In the genomic region with DNA sequence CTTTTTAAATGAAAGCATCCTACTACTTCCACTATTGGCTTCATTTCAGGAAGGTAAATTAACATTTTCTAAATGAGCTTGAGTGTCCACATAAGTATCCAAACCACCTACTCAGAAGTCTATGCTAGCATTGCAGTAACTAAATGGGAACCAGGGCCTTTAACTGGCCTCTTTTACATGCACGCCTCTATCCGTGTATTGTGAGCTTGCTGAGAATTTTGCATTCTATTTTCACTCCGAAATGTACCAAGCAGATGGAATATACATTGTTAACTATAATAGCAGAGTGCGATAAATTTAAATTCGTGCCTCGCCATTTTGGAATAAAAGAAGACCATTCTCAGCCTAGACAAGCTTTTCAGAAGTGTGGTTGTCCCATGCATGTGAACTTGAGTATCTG, we compare ENCODE assay signal across 29 mouse cellular contexts.
DNase-seq lines count a peak whose midpoint lies in the region; ATAC-seq and TF ChIP-seq lines count a peak whose summit lies in the region.
"Had no signal": no experiment of that assay in that cellular context is flagged by ENCODE, and none has a peak within 500 bp of the region (broad histone marks: within the 10 kb centered on the region; RNA-seq: fewer than 3 reads in every experiment).

No protein-coding gene starts in this region.

- 87% methylated on average over 6 of the region's 6 CpGs for WGBS in forebrain, embryonic 13.5 days
- 89% methylated on average over 6 of the region's 6 CpGs for WGBS in forebrain, embryonic 11.5 days
- 85% methylated on average over 6 of the region's 6 CpGs for WGBS in forebrain, embryonic 14.5 days
- 63% methylated on average over 6 of the region's 6 CpGs for WGBS in forebrain, embryonic 16.5 days

- no peaks in the 10 kb centered on the region for H3K9me3 ChIP-seq in forebrain, embryonic 13.5 days (replicated peaks)
- H3K9me3 ChIP-seq in forebrain, embryonic 11.5 days (ENCODE audit: control insufficient read depth, low read length), result no peaks in the 10 kb centered on the region
- H3K9me3 ChIP-seq in forebrain, embryonic 14.5 days (replicated peaks; ENCODE audit: control insufficient read depth, low read length), result no peaks in the 10 kb centered on the region
- no peaks in the 10 kb centered on the region for H3K9me3 ChIP-seq in forebrain, embryonic 16.5 days (ENCODE audit: control insufficient read depth, low read length)
- H3K9me3 ChIP-seq: embryonic facial prominence, embryonic 10.5 days; embryonic facial prominence, embryonic 13.5 days; hindbrain, embryonic 12.5 days had no signal

- no peaks in the 10 kb centered on the region for H3K27me3 ChIP-seq in forebrain, embryonic 13.5 days
- H3K27me3 ChIP-seq in forebrain, embryonic 11.5 days (ENCODE audit: control insufficient read depth, insufficient read depth, low read length), result no peaks in the 10 kb centered on the region
- no peaks in the 10 kb centered on the region for H3K27me3 ChIP-seq in forebrain, embryonic 14.5 days (replicated peaks; ENCODE audit: control insufficient read depth, insufficient read depth, low read length)
- H3K27me3 ChIP-seq in forebrain, embryonic 16.5 days (replicated peaks; ENCODE audit: control insufficient read depth, insufficient read depth, low read length), result no peaks in the 10 kb centered on the region
- H3K27me3 ChIP-seq: CH12.LX; embryonic facial prominence, embryonic 13.5 days; hindbrain, embryonic 12.5 days; Patski had no signal

- H3K27ac ChIP-seq in forebrain, embryonic 13.5 days, result peak overlapping the region; percentile 57; the same call in 1 of the 2 replicates
- no peak overlapping the region; the same call in 1 of the 2 replicates for H3K27ac ChIP-seq in forebrain, embryonic 11.5 days (ENCODE audit: low read depth, low read length)
- H3K27ac ChIP-seq in forebrain, embryonic 14.5 days (ENCODE audit: low read depth, low read length), result peak overlapping the region; percentile 39; the same call in 1 of the 2 replicates
- H3K27ac ChIP-seq in forebrain, embryonic 16.5 days (ENCODE audit: low read length), result peak overlapping the region; percentile 43
- H3K27ac ChIP-seq in left cerebral cortex, adult 2 months, result no peak overlapping the region
- H3K27ac ChIP-seq: embryonic facial prominence, embryonic 10.5 days; embryonic facial prominence, embryonic 13.5 days; heart, adult 2 months; hindbrain, embryonic 12.5 days had no signal

- no peak overlapping the region for H3K4me3 ChIP-seq in forebrain, embryonic 13.5 days
- H3K4me3 ChIP-seq in forebrain, embryonic 11.5 days (ENCODE audit: low read depth, low read length), result no peak overlapping the region
- H3K4me3 ChIP-seq in forebrain, embryonic 14.5 days (ENCODE audit: low read depth, low read length), result no peak overlapping the region
- H3K4me3 ChIP-seq in forebrain, embryonic 16.5 days (replicated peaks; ENCODE audit: low read length), result no peak overlapping the region
- no peak overlapping the region for H3K4me3 ChIP-seq in left cerebral cortex, adult 2 months
- H3K4me3 ChIP-seq: embryonic facial prominence, embryonic 10.5 days; embryonic facial prominence, embryonic 13.5 days; erythroblast, embryonic 14.5 days; heart, adult 2 months; hindbrain, embryonic 12.5 days had no signal

- no peak for ATAC-seq in forebrain, embryonic 13.5 days
- no peak for ATAC-seq in forebrain, embryonic 11.5 days (replicated peaks; ENCODE audit: low FRiP score)
- no peak for ATAC-seq in forebrain, embryonic 14.5 days
- 0 out of 2 replicates have a peak, but pooled peaks have one; percentile 6 for ATAC-seq in forebrain, embryonic 16.5 days
- ATAC-seq: hindbrain, embryonic 16.5 days; inflammation-experienced regulatory T-cells, adult 6 months; intestine, embryonic 16.5 days; Patski had no signal

- peaks cover 20% of the 10 kb centered on the region for H3K4me1 ChIP-seq in forebrain, embryonic 13.5 days
- no peaks in the 10 kb centered on the region; the same call in 1 of the 2 replicates for H3K4me1 ChIP-seq in forebrain, embryonic 11.5 days (replicated peaks; ENCODE audit: control insufficient read depth, insufficient read depth, low read length)
- peaks cover 14% of the 10 kb centered on the region for H3K4me1 ChIP-seq in forebrain, embryonic 14.5 days (ENCODE audit: control insufficient read depth, insufficient read depth, low read length)
- peaks cover 17% of the 10 kb centered on the region for H3K4me1 ChIP-seq in forebrain, embryonic 16.5 days (replicated peaks; ENCODE audit: control insufficient read depth, insufficient read depth, low read length)
- H3K4me1 ChIP-seq: embryonic facial prominence, embryonic 10.5 days; embryonic facial prominence, embryonic 13.5 days had no signal

- no peak overlapping the region for H3K4me2 ChIP-seq in forebrain, embryonic 13.5 days
- H3K4me2 ChIP-seq in forebrain, embryonic 11.5 days (ENCODE audit: low read depth, low read length, severe bottlenecking), result no peak overlapping the region
- H3K4me2 ChIP-seq in forebrain, embryonic 14.5 days (ENCODE audit: low read length), result no peak overlapping the region
- no peak overlapping the region for H3K4me2 ChIP-seq in forebrain, embryonic 16.5 days (ENCODE audit: low read length)
- H3K4me2 ChIP-seq: embryonic facial prominence, embryonic 13.5 days; heart, embryonic 11.5 days; hindbrain, embryonic 12.5 days had no signal

- no peak for TF ChIP-seq CTCF in left cerebral cortex, adult 2 months (IDR thresholded peaks at IDR 0.05)

- intact Hi-C loops in left cerebral cortex, adult 2 months (cut with DNase I), result no loop called here

- no peaks in the 10 kb centered on the region for H3K36me3 ChIP-seq in forebrain, embryonic 13.5 days (ENCODE audit: poor library complexity, severe bottlenecking)
- H3K36me3 ChIP-seq in forebrain, embryonic 11.5 days (ENCODE audit: control insufficient read depth, insufficient read depth, low read length), result no peaks in the 10 kb centered on the region
- no peaks in the 10 kb centered on the region for H3K36me3 ChIP-seq in forebrain, embryonic 14.5 days (ENCODE audit: control insufficient read depth, insufficient read depth, low read length)
- no peaks in the 10 kb centered on the region for H3K36me3 ChIP-seq in forebrain, embryonic 16.5 days (ENCODE audit: control insufficient read depth, insufficient read depth)
- H3K36me3 ChIP-seq: G1E; hindbrain, embryonic 12.5 days had no signal

- DNase-seq in forebrain, embryonic 11.5 days (ENCODE audit: low spot score), result no peak
- no peak for DNase-seq in forebrain, embryonic 14.5 days (ENCODE audit: low spot score)
- no peak for DNase-seq in left cerebral cortex, adult 2 months (ENCODE audit: extremely low spot score in 1 of 2, low spot score in 2 of 2)
- DNase-seq in embryo, embryonic 10 days (ENCODE audit: low spot score), result no peak
- DNase-seq: adrenal gland, postnatal 10 days; adrenal gland, postnatal 36 days; B cell, adult 2 months; cerebellum, adult 2 months; cerebellum, adult 9-11 months; cerebellum, postnatal 25 days; embryo, embryonic 11 days; gastrocnemius, postnatal 10 days; gastrocnemius, postnatal 36 days; heart, adult 2 months; kidney, adult 18-20 months; kidney, adult 9 months had no signal

- H3K9ac ChIP-seq in forebrain, embryonic 13.5 days, result no peak overlapping the region
- H3K9ac ChIP-seq in forebrain, embryonic 11.5 days (ENCODE audit: low read length), result no peak overlapping the region
- no peak overlapping the region for H3K9ac ChIP-seq in forebrain, embryonic 14.5 days (ENCODE audit: low read length)
- H3K9ac ChIP-seq in forebrain, embryonic 16.5 days (replicated peaks; ENCODE audit: low read depth, low read length), result no peak overlapping the region
- H3K9ac ChIP-seq: embryonic facial prominence, embryonic 13.5 days; hindbrain, embryonic 12.5 days had no signal

Comparison
In these comparisons a context has a peak if more than half of its experiments do, and no peak if none do; other contexts are left out.
1. H3K27ac ChIP-seq: peak in forebrain, embryonic 13.5 days (single experiment), forebrain, embryonic 14.5 days (single experiment) and forebrain, embryonic 16.5 days (single experiment); none in forebrain, embryonic 11.5 days (single experiment) and left cerebral cortex, adult 2 months (single experiment).